Mouse (Mus musculus) large intestine, adult 2 months (tissue): ENCODE data around the gene Myh2. TPM values are rescaled to one million over a fixed set of nuclear protein-coding genes. Genes with fewer than 3 reads are reported as not detected.

Source experiments
- DNase-seq: peaks from one replicate; pipeline ENCODE4 v3.0.0-alpha.2; 2012; ENCODE audit warnings: low read depth, low spot score
- WGBS: fragments of 180-500 bp; shearing (Covaris S2); methylation state at CpG from one replicate; pipeline ENCODE4 v1.1.7; 2018; 5-methylcytosine and 5-hydroxymethylcytosine counted together
- polyA plus RNA-seq: library from polyadenylated mRNA; depleted of rRNA; stranded (reverse); fragments of >200 nt; gene quantifications from 2 replicates; pipeline ENCODE4 v1.2.3, GENCODE M21; 2012; rRNA removed

Myh2 gene
- polyA plus RNA-seq = 0.04 TPM in 1 of 2 replicates, not detected in the other

DNA sequence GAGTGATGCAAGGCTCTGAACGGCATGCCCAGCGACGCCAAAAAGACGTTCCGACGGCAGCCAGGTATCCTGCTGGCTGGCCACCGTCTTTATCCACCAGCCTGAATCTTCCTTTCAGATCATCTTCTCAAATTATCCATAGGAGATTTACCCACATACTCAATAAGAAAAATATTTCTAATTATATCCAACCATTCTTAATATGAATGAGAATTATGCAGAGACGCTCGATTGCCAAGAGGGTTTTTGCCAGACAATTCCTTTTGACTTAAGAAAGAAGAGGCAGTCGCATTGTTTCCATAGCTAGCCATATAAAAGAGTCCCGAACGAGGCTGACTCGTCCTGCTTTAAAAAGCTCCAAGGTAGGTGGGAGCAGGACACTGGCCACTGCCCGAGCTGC, at the start of gene Myh2:
Myh2 (plus strand) TSS at position 301 of the 400 bp plus-strand sequence.
- no peak for DNase-seq
- WGBS = 75% methylated on average over 14 of the region's 14 CpGs

DNA sequence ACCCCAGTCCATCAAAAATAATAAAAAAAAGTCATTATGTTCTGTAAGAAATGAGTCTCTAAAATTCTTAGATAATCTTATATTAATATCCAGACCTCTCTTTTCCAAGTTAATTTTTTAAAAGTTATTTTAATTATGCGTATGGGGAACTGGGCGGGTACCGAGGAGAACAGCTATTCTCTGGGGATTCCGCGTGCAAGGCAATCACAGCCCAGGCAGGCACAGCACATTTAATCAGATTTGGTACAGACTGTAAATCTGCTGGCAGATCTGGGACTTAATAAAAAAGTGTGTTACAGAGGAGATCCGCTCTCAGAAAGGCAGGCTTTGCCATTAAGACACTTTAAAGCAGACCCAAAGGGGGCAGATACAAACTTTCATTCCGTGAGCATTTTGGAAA, 45.9 kb upstream of the Myh2 start:
- no peak for DNase-seq
- WGBS = 77% methylated on average over 7 of the region's 7 CpGs

DNA sequence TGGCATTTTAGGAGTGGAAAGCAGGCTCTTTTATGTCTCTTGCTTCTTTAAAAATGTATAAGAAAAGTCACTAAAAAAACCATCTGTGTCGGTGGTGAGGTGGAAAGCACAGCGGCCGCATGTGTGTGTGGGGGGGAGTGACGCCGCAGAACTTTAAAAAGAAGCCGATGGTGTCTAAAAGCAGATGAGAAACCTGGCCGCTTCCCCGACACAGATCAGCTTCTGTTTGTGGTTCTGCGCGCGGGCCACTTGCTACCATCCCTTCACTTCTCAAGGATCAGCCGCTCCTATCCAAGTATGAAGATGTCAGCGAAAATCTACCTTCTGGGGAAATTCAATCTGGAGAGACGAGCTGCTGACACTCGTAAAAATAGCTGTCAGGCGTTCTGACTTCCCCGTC, 45.5 kb upstream of the Myh2 start:
- WGBS = 62% methylated on average over 17 of the region's 17 CpGs
- DNase-seq = no peak

DNA sequence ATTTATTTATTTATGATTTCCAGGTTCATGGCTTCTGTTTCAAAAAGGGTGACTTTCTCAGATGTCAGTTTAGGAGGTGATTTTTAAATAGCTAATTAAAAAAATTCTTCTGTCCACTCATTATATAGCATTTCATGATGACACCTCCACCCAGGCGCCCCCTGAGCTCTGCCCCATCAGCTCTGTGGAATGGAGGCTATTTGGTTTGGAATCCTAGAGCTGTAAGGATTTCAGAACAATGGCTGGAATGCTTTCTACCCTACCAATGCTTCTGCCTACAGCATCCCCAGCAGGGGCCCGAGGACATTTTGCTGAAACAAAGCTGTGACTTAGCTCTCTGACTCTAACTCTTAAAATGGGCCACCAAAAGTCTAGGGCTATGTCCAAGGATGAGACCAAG, 37.3 kb upstream of the Myh2 start:
- WGBS = 63% methylated on average over 2 of the region's 2 CpGs
- DNase-seq = no peak

DNA sequence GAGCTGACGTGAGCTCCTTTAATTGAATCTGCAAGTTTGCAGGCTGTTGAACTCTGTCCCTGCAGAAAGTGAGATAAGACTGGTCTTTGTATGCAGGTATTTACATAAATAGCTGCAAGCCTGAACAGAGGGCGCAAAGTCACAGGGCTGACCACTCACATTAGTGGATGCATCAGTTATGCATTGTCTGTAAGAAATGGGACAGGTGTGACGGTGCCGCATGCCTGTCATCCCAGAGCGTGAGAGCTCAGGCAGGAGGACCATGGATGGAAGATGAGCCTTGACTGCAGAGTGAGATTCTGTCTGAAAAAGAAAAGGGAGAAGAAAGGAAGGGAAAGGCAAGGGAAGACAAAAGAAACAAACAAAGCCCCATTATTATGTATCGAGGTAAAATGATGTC, 36.2 kb upstream of the Myh2 start:
- 75% methylated on average over 6 of the region's 6 CpGs for WGBS
- DNase-seq = no peak

DNA sequence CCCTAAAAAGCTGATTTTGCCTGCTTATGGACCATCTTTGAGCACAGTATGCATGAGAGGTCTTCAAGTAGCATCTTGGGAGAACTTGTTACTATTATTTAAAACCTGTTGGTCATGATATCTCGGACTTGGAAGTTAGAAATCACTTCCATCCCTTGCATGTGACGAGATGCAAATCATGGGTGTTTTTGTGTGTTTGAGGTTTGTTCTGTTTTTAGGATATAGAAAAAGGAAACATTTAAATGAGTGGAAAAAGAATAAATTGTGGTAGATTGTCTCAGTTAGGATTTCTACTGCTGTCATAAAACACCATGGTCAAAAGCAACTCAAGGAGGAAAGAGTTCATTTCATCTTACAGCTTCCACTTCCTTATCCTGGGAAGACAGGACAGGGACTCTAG, 35.3 kb upstream of the Myh2 start:
- WGBS = 84% methylated on average over 2 of the region's 2 CpGs
- DNase-seq = no peak

DNA sequence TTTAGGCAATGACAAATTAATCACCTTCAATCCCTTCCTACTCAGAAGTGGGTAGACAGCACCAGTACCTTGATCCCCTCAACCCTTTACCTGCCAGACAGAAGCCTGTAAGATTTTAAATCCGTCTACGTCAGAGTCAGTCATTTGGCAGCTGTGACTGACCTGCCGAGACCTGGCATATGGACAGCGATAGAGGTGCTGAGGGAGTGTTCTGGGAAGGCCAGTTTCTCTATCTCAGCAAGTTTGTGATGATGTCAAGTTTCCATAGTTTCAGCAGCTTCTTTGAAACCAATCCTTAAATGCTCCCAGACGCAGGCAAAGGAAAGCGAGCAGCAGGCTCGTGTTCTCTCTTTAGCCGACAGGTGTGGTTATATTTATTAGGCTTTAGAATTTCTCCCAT, 31.3 kb upstream of the Myh2 start:
- DNase-seq = no peak
- 63% methylated on average over 8 of the region's 8 CpGs for WGBS

DNA sequence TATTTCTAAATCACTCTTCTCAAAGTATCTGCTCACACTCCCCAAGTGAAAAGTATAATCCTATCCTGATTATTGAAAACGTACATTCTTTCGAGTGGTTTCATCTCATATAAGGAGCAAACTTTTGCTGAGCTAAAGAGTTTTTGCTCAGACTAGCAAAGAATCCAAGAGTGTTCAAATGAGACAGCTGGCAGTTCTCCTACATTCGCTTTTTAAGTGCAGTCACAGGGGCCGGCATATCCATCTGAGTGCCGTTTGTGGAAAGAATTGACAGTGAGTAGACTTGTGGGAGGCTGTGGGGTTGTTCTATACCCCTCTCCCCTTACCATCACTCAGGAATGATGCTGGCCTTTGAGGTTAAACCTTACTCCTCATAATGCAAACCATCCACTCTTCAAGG, 30.7 kb upstream of the Myh2 start:
- 70% methylated on average over 5 of the region's 5 CpGs for WGBS
- no peak for DNase-seq

DNA sequence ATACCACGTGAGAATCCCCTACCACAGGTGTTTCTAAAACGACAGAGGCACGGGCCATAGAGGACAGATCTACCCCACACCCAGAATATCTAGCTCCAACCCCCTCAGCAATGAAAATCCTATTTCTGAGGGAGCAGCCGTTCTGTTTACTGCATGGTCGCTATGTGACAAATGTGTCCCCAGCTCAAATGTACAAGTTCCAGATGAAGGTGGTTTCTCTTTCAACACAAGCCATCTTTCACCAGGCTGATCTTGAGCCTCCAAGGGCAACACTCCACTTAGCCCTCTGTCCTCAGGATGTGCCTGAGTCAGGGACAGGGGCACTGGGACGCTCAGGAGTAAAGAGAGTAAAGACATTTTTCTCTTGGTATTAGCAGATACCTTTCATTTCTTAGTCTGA, 29.8 kb upstream of the Myh2 start:
- WGBS = 56% methylated on average over 6 of the region's 6 CpGs
- no peak for DNase-seq

DNA sequence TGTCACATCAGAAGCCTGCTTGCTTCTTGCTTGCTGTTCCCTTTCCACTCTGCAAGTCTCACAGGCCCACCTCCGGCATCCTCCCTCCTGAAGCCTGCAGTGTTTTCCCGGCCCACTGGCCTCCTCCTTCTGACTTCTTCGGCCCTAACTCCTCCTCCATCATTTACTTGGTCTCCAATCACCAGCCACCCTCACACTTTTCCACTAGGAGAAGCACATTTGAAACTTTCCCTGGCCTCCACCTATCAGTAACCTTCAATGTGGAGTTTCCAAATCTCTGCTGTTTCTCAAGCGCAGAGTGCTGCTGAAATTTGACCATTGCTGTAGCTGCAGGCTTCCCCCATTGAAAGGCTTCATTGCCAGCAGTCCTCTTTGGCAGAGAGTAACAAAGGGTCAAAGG, 28.8 kb upstream of the Myh2 start:
- no peak for DNase-seq
- 48% methylated on average over 4 of the region's 4 CpGs for WGBS

DNA sequence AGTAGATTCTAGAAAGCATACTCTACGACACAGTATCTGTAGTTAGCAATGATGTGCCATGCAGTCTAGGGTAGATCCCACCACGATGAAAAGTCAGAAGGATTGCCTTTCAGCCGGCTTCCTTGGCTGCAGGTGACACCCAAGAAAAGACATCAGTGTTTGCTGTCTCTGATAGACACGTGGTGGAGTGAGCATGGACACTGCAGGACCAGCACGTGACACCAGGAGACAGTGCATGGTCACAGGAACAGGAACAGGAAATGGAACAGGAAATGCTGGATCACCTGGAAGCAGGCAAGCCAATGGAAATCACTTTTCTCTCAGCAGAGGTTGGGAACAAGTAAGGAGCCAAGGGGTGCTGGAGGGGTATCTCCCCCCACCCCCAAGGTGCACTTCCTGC, 27.8 kb upstream of the Myh2 start:
- 75% methylated on average over 5 of the region's 5 CpGs for WGBS
- DNase-seq = no peak

DNA sequence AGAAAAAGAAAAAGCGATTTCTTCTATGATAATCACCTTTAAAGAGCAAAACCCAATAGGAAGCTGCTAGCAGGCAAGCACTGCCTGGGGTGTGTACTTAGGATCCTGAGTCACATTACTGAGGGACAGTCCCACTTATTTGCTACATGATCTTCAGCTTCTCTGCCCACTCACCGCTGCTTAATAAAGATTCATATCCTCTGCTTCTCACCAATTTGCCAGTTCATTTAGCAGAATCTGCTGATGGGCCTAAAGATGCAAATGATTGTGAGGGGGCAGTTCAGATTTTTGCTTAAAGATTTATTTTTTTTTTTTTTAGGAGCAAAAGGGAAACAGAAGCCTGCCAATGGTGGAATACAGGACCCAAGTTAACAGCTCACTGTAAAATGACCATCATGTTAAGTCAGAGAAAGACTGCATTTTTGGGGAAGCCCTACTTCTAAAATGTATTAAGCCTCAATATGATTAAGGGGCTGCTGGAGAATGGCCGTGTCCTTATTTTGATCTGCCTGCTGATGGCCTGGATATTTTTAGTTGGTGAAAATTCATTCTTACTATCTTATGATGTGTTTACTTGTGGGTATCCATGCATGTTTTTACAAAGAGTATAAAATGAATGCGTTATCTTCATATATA, 26.8 kb upstream of the Myh2 start:
- 86% methylated on average over 4 of the region's 4 CpGs for WGBS

DNA sequence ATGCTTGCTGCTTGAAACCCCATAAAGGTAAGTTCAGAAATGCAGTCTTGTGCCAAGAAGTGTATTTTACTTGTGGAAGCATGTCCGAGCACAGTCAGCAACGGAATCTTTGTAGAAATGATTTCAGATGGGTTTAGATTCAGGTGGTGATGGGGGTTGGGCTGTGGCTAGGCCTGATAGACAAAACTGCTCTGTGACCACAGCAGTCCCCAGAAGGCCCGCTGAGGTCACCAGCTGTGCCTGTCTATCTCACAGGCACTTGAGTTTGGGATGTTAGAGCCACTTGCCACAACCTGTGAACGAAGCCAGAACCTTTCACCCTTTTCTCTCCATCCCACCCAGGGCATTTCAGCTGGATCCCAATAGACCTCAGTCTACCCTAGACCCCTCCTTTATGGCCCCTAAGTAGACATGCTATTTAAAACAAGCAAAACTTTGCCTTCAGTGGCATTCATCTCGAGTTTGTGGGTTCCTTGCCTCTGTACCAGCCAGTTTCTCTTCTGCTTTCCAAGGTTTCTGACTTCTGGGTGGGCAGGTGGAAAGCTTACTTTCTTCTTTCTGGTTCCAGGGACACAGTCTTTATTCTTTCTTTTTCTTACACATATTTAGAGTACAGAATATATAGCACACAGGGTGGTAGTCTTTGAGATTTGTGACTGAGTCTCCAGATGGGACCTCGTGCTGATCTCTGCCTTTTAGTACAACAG, 26.1 kb upstream of the Myh2 start:
- 63% methylated on average over 6 of the region's 6 CpGs for WGBS
- no peak for DNase-seq

More for the DNA sequence above, 26.8 kb upstream of the Myh2 start:
- no peak for DNase-seq

DNA sequence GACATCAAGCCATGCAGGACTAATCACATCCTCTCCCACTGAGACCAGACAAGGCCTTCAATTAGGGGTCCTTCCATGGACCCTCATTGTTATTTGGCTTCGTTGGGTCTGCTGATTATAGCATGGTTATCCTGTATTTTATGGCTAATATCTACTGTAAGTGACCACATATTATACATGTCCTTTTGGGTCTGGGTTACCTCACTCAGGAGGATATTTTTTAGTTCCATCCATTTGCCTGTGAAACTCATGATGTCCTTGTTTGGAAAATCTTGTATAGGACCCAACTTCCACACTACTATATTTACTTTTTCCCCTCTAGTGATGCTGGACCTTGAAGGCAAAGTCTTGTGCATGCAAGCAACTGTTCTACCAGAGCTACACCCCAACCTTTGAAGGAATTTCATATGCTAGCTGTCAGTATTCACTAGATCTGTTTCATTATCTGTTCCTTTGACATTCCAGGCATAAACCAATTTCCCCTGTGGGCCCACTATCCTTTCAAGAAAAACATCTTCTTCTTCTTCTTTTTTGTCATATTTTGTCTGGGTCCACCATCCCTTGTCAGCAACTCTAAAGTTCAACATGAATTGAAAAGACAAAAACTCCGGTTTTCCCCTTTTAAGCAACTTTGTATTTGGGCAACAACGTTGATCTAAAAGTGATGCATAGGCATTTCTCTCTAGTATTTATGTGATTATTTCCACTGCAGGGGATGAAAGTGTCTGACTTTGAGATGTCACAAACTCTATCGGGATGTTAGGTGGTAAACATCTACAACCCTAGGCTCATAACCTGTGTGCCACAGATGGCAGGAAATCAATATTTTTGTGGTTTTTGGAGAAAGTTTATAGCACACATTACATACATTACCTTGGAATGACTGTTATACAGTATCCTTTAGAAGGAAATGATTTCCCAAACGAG, 25.1 kb upstream of the Myh2 start:
- 80% methylated on average over 5 of the region's 5 CpGs for WGBS
- no peak for DNase-seq

DNA sequence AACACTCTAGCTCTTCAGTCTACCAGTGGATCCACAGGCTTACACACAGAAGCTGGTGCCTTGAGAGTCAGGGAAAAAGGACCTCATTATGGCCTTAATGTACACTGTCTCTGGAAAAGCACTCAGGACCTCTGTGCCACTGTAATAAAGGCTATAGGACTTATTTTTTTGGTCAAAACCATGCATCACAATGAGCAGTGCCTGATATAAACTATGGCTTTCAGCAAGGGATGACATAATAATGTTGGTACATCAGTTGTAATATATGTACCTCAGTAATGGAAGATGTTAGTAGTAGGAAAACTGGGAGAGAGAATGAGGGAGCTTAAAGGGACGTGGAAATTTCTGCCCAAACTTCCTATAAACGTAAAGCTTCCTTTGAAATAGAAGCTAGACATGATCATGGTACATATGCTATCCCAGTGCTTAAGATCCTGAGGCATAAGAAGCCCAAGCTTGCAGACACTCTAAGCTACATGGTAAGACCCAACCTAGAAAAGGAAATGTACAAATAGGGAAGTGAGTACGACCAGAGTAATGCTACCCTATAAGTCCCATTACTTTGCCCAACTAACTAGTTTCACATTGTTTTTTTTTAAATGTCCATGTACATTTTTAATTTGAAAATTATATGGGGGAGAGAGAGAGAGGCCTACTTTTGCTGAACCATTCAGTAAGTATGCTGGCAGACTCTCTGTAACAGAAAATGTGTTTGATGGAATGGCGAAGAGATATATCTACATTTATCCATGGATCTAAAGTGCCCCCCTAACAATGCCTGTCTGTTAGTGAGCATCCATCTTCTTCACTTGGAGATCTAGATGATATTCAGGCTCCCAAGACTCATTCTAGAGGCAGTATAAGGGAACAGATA, 24.2 kb upstream of the Myh2 start:
- 85% methylated on average over 4 of the region's 4 CpGs for WGBS
- DNase-seq = no peak

DNA sequence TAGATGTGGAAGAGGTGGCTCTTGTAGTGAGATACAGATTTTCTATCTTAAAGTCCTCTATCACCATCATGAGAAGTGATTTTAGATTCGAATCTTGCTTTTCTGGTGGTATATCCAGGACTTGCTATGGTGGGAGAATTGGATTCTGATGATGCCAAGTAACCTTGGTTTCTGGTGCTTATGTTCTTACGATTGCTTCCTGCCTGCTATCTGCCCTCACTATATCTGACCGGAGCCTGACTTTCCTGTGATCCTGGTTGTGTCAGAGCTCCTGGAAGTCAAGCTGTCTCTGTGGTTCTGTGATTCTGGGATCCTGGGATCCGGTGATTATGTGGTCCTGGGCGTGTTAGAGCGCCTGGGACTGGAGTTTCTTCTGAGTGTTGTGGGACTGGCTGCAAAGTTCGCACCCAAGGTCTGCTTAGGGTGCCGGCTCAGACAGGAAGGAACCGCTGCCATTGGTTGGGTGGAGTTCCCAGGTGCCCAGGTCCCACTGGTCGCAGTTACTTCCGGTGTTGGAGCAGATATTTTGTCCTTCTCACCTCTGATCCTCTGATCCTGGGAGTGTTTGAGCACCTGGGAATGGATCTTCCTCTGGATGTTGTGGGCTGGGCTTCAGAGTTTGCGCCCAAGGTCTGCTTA, 23.4 kb upstream of the Myh2 start:
- 87% methylated on average over 12 of the region's 12 CpGs for WGBS
- no peak for DNase-seq

DNA sequence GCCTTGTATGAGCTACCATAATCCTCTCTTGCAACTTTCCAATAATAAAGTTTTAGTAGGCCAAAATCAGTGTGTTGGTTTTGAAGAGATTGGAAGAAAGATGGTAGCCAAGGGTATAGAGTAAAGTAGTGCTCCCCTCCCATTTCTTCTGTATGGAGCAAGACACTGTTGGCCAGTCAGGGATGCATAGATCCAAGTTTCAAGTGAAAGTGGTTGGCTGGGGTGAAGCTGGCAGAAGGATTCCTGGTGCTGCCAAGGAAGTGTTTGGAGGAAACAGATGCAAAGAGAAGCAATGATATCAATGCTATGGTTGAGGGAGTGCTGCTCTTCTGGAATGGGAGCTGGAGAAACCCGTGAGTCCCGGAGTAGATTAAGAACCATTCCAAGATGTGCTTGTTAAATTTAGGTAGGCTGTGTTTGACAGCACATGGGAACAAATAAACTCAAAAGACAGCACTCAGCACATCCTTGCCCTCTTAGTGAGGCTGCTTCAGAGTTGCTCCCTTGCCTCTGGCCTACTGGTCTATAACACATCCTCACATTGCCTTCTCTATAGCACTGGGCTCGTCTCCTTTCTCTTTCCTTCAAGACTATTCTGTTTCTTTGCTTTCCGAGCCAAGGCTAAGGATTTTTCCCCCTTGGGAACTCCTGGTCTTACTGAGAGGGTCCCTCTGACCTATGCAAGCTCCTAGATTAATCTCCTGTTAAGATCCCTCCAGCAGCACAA, 22.4 kb upstream of the Myh2 start:
- no peak for DNase-seq
- 81% methylated on average over 4 of the region's 4 CpGs for WGBS

DNA sequence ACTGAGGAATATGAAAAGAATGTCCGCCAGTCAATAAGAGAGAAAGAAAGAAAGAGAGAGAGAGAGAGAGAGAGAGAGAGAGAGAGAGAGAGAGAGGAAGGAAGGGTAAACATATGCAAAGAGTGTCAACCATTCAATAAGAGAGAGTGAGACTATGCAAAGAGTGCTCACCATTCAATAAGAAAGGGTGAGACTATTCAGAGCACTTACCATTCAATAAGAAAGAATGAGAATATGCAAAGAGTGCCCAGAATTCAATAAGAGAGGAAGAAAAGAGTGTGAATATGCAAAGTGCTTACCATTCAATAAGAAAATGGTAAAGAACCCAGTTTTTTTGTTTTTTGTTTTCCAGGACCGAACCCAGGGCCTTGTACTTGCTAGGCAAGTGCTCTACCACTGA, 20.6 kb upstream of the Myh2 start:
- no peak for DNase-seq
- WGBS = 88% methylated on average over 2 of the region's 2 CpGs

DNA sequence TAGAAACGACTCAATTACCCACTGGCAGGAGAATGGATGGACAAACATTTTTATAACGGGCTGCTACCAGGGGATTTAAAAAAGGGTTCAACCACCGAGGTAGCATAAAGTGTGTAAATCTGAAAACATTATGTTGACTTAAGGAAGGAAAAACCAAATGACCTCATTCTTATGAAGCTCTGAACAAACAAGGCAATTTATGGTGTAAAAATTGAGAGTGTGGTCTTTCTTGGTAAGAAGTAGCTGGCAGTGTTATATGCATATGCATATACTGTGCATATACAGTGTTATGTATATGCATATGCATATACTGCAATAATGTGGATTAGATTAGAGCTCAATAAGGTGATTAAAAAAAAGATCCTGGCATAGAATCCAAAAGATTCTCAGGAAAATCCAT, 19.7 kb upstream of the Myh2 start:
- WGBS = 33% methylated on average over 3 of the region's 3 CpGs
- no peak for DNase-seq
